Mouse (Mus musculus) erythroblast, adult 5-6 weeks (primary cell): ENCODE data around the gene Gm136. TPM values are rescaled to one million over a fixed set of nuclear protein-coding genes. Genes with fewer than 3 reads are reported as not detected.

ENCODE experiments used
- ATAC-seq: replicated peaks from 2 replicates; pipeline ENCODE4 v1.8.0; 2016; ENCODE audit warnings: moderate number of reproducible peaks, mild to moderate bottlenecking, moderate TSS enrichment, inconsistent platforms; ENCODE audit not compliant: poor library complexity, low FRiP score, severe bottlenecking
- total RNA-seq, 2 experiments: library from RNA; stranded (forward) in 1 of 2; stranded (reverse) in 1 of 2; fragments of 150-400 nt in 1 of 2; fragments of 200-764, 138-1000 nt in 1 of 2; gene quantifications; 2 replicates each; pipeline versions ENCODE4 v1.2.3 to v1.2.4; 2015 to 2017; ENCODE audit warnings: low replicate concordance in 2 of 2

Gene Gm136
- total RNA-seq, 2 experiments from 2014 or later = not detected

- no peak for ATAC-seq
Measured at GRCm38 (mm10) chr4:34720127-34720895, 35.8 kb downstream of the Gm136 start.

DNA sequence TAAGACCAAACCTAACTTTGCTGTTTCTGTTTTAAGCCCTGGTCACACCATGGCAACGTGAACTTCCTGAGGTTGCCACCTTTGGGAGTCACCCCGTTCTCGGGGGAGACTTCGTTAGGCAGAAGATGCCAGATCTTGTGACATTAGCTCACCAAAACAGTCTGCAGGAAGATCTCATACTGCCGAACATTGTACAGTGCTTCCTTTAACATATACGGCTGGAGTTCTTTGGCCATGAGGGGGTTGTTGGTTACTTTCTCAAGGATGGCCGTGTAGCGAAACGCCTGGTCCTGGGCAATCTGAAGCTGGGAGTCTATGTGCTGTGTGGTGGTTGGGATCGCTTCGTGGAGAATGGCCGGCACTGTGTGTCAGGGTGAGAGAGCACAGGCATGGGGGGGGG lies 36.6 kb downstream of the Gm136 start:
- ATAC-seq = no peak

GRCm38 (mm10) chr4:34715062-34715461 lies 41.0 kb downstream of the Gm136 start:
- no peak for ATAC-seq

DNA sequence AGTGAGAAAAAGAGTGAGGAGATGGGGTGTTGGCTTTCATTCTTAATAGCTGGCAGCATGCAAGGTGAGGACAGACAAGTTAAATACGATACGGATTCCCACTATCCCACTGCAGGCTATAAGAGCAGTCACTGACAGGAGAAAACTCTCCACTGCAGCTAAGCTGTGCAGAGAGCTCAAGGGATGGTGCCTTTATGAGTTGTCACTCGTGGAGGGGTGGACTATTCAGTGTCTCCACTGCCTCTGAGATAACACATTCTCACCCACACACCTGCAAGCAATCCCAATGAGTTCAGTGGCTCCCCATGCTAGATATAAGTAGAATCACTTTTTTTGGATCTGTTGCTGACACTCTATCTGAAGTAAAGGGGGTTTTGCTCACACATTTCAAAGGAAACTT lies 47.9 kb downstream of the Gm136 start:
- ATAC-seq = no peak

DNA sequence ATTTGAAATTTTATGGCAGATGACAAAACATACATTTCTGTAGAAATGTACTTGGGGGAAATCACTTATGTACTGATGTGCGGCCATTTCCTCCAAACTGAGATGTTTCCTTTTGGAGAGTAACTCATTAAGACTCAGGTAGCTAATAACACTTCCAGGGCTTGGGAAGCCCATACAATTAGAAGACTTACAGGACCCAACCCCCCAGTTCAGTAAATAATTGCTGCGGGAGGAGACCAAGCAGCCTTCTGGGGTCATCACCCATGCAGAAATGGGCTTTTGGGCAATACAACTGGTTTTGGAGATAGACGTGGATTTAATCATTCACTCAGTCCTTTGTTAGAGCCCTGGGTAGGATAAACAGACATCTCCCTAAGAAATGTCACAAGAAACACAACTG lies 48.8 kb downstream of the Gm136 start:
- no peak for ATAC-seq

DNA sequence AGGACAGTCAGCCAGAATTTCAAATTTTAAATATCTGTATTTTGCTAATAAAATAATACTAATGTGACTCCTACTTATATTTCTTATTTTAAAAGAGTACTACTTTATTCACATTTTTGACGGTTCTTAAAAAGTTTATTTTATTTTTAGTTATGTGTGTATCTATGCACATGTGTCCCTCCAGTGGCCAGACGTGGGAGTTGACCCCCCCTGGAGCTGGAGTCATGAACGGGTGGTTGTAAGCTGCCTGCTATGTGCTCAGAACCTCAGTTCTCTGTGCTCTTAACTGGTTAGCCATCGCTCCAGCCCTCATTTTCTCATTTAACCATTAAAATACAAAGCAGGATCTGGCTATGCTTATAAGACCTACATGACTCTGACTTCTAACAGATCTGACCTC lies 53.0 kb downstream of the Gm136 start:
- ATAC-seq = no peak

- ATAC-seq = no peak
Measured at GRCm38 (mm10) chr4:34702231-34702630, 53.8 kb downstream of the Gm136 start.

GRCm38 (mm10) chr4:34701528-34701927 lies 54.5 kb downstream of the Gm136 start:
- no peak for ATAC-seq

Other genes with a start within 250 kb of the Gm136 start
- gene Akirin2, start 205.3 kb downstream of the Gm136 start, total RNA-seq (2015; ENCODE audit: low replicate concordance) = 47.1 and 80.7 TPM in 2 replicates
- gene Akirin2, start 205.3 kb downstream of the Gm136 start, total RNA-seq (2017; ENCODE audit: low replicate concordance) = 84.6 and 95.6 TPM in 2 replicates
- gene Orc3, start 141.3 kb downstream of the Gm136 start, total RNA-seq (2015; ENCODE audit: low replicate concordance) = 23.8 and 25.7 TPM in 2 replicates
- 25.9 and 27.4 TPM in 2 replicates for gene Orc3, start 141.3 kb downstream of the Gm136 start, total RNA-seq (2017; ENCODE audit: low replicate concordance)
- 9.2 and 10.0 TPM in 2 replicates for gene Rars2, start 141.3 kb downstream of the Gm136 start, total RNA-seq (2015; ENCODE audit: low replicate concordance)
- 5.4 and 7.3 TPM in 2 replicates for gene Rars2, start 141.3 kb downstream of the Gm136 start, total RNA-seq (2017; ENCODE audit: low replicate concordance)
- gene Slc35a1, start 68.8 kb downstream of the Gm136 start, total RNA-seq (2015; ENCODE audit: low replicate concordance) = 2.3 and 4.0 TPM in 2 replicates
- gene Slc35a1, start 68.8 kb downstream of the Gm136 start, total RNA-seq (2017; ENCODE audit: low replicate concordance) = 2.5 and 3.8 TPM in 2 replicates
- not detected in 2 replicates for gene Cfap206, start 26.1 kb downstream of the Gm136 start, total RNA-seq (2015; ENCODE audit: low replicate concordance)
- not detected in 2 replicates for gene Cfap206, start 26.1 kb downstream of the Gm136 start, total RNA-seq (2017; ENCODE audit: low replicate concordance)
- gene Smim8, start 22.2 kb upstream of the Gm136 start, total RNA-seq (2015; ENCODE audit: low replicate concordance) = 15.8 and 16.1 TPM in 2 replicates
- 28.5 and 29.4 TPM in 2 replicates for gene Smim8, start 22.2 kb upstream of the Gm136 start, total RNA-seq (2017; ENCODE audit: low replicate concordance)
- gene Zfp292, start 126.7 kb upstream of the Gm136 start, total RNA-seq (2015; ENCODE audit: low replicate concordance) = 9.2 and 10.4 TPM in 2 replicates
- gene Zfp292, start 126.7 kb upstream of the Gm136 start, total RNA-seq (2017; ENCODE audit: low replicate concordance) = 6.4 and 7.8 TPM in 2 replicates
- not detected in 2 replicates for gene Cga, start 137.5 kb upstream of the Gm136 start, total RNA-seq (2015; ENCODE audit: low replicate concordance)
- not detected in 2 replicates for gene Cga, start 137.5 kb upstream of the Gm136 start, total RNA-seq (2017; ENCODE audit: low replicate concordance)